Mouse (Mus musculus): ENCODE results near the gene Marco.

- TF ChIP-seq CTCF (IDR thresholded peaks at IDR 0.05; ENCODE audit: low read depth): no peak
- no peak for TF ChIP-seq EP300 (IDR thresholded peaks at IDR 0.05; ENCODE audit: low read depth)
These were observed 30.0 kb downstream of the Marco start for GRCm38 (mm10) chr1:120474825-120475224.
